Mouse (Mus musculus) testis, adult 2 months (tissue): Measurements from ENCODE around the gene Arcn1. TPM values are rescaled to one million over a fixed set of nuclear protein-coding genes. Genes with fewer than 3 reads are reported as not detected.

ENCODE experiments used
- H3K27ac ChIP-seq: fragments of 200-500 bp; 2 replicates; pipeline ENCODE4 v1.5.1; 2012; ENCODE audit warnings: low read depth, low read length; ENCODE audit not compliant: control insufficient read depth, insufficient read depth
- H3K27me3 ChIP-seq: fragments of 200-500 bp; 2 replicates; pipeline ENCODE4 v1.6.1; 2012; ENCODE audit warnings: mild to moderate bottlenecking, low read length, moderate library complexity; ENCODE audit not compliant: control insufficient read depth, insufficient read depth
- H3K36me3 ChIP-seq: fragments of 200-500 bp; 2 replicates; pipeline ENCODE4 v1.6.1; 2012; ENCODE audit warnings: mild to moderate bottlenecking, low read length; ENCODE audit not compliant: control insufficient read depth, insufficient read depth
- H3K4me1 ChIP-seq: fragments of 200-500 bp; 2 replicates; pipeline ENCODE4 v1.6.1; 2012; ENCODE audit warnings: low read length; ENCODE audit not compliant: control insufficient read depth, insufficient read depth
- H3K4me3 ChIP-seq: fragments of 200-500 bp; 2 replicates; pipeline ENCODE4 v1.5.1; 2012; ENCODE audit warnings: low read depth, mild to moderate bottlenecking, low read length, moderate library complexity, mixed read lengths; ENCODE audit not compliant: control insufficient read depth
- CTCF ChIP-seq: fragments of 200-500 bp; IDR thresholded peaks from 2 replicates; pipeline ENCODE4 v1.5.1; 2012; ENCODE audit warnings: low read depth, mild to moderate bottlenecking, inconsistent platforms, low read length, moderate library complexity; ENCODE audit not compliant: control insufficient read depth, insufficient read depth, insufficient replicate concordance
- POLR2A ChIP-seq: fragments of 200-500 bp; IDR thresholded peaks from 2 replicates; pipeline ENCODE4 v1.6.1; 2012; ENCODE audit warnings: low read depth, mild to moderate bottlenecking, inconsistent platforms, low read length, moderate library complexity; ENCODE audit not compliant: control insufficient read depth
- polyA plus RNA-seq: library from polyadenylated mRNA; depleted of rRNA; stranded (reverse); fragments of >200 nt; gene quantifications from 2 replicates; pipeline ENCODE4 v1.2.3, GENCODE M21; 2012; rRNA removed

Gene Arcn1
- polyA plus RNA-seq, result 22.0 and 28.5 TPM in 2 replicates

DNA sequence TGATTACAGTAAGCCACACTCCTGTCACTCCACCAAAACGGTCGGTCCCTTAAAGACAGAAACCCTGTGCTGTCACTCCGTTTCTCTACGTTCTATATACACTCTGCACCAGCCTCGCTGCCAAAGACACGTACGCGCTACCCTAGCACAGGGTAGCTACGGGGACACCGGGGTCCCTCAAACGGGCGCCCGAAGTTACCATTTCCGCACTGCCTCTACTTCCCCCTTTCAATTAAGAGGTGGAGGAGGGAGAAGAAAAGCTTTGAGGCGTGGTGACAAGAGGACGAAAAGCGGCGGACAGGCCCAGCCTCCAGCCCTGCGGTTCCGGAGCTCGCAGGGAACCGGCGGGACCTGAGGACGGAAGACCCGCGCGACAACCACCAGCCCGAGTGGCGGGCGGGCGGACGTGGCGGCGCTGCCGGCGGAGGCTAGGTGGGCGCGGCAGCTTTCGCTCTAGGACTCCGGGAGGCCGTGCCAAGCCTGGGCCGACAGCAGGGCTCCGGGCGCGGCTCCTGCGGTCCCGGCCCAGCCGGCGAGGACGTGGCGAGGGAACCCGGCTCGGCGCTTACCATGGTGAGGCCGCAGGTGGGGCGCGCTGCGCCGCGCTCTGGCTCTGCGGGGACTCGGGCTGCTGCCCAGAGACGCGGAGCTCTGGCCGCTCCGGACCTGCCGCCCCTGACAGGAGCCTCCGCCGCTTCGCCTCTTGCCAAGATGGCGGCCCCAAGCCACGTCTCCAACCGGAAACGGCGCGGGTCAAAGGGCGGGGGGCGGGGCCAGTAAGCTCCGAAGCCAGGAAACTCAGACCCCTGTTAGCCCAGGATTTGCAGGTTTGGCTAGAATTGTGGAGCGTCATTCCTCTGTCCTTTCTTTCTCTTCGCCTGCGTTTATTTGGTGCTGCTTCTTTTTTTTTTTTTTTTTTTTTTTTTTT is at the start of gene Arcn1, which contains the start of gene Ift46:
TSS of gene Arcn1 (minus strand) at position 745 of the 928 bp plus-strand sequence.
TSS of gene Ift46 (plus strand) at position 808 of the 928 bp plus-strand sequence.
- H3K36me3 ChIP-seq, result no peaks in the 10 kb centered on the region
- TF ChIP-seq POLR2A, result peak; percentile 75
- no peak for TF ChIP-seq CTCF
- H3K4me1 ChIP-seq, result peaks cover 6% of the 10 kb centered on the region
- peak within 1 kb of the TSS; percentile 95 for H3K4me3 ChIP-seq
- H3K27me3 ChIP-seq, result no peaks in the 10 kb centered on the region
- peak within 1 kb of the TSS; percentile 96 for H3K27ac ChIP-seq

- no peaks in the 10 kb centered on the region for H3K36me3 ChIP-seq
- H3K27me3 ChIP-seq, result no peaks in the 10 kb centered on the region
- H3K27ac ChIP-seq, result no peak overlapping the region
- H3K4me1 ChIP-seq, result no peaks in the 10 kb centered on the region
- TF ChIP-seq CTCF (no peak), POLR2A (no peak)
- H3K4me3 ChIP-seq, result no peak overlapping the region
These were observed 46.5 kb upstream of the Arcn1 start for GRCm38 (mm10) chr9:44814179-44814578.

DNA sequence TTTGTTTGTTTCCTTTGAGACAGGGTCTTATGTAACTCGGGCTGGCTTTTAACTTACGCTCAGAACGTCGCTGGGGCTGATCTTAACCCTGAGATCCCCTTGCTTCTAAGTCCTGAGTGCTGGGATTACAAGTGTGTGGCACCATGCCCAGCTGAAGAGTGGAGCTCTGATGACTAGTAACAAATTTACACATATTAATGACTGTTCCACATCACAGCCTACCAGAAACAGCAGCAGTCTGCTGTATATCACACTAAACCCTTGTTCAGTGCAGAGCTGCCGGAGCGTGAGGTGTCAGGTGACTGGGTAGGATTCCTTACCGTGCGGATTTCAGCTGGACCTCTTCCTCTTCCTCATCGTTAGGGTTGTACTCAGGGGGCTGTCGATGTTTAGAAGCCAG is 42.7 kb upstream of the Arcn1 start:
- Histone ChIP-seq H3K27me3 (no peaks in the 10 kb centered on the region), H3K4me1 (no peaks in the 10 kb centered on the region; the same call in 1 of the 2 replicates), H3K36me3 (no peaks in the 10 kb centered on the region), H3K27ac (no peak overlapping the region), H3K4me3 (no peak overlapping the region)
- TF ChIP-seq CTCF (no peak), POLR2A (no peak)

- H3K4me3 ChIP-seq, result no peak overlapping the region
- H3K4me1 ChIP-seq, result no peaks in the 10 kb centered on the region; the same call in 1 of the 2 replicates
- no peaks in the 10 kb centered on the region for H3K36me3 ChIP-seq
- TF ChIP-seq POLR2A (no peak), CTCF (no peak)
- no peaks in the 10 kb centered on the region for H3K27me3 ChIP-seq
- no peak overlapping the region for H3K27ac ChIP-seq
These were observed 40.1 kb upstream of the Arcn1 start for GRCm38 (mm10) chr9:44807778-44808177.

DNA sequence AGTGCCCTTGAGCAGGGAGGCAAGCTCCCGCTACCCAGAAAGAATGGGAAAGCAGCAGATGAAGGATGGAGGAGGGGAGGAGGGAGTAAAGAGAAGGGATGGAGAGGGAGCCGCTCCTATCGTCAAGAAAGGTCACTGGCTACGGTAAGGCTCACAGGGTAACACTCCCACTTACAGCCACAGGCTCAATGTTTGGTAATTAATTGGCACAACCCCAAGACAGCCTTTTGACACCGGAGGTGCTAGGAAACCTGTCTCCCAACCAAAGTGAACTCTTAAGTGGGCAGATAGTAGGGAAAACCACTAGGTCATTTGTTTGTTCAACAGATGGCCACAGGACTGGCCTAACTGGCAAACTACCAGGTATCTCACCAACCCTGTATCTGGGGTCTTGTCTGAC is 39.5 kb upstream of the Arcn1 start:
- Histone ChIP-seq H3K4me1 (no peaks in the 10 kb centered on the region; the same call in 1 of the 2 replicates), H3K36me3 (no peaks in the 10 kb centered on the region), H3K27me3 (no peaks in the 10 kb centered on the region), H3K27ac (no peak overlapping the region), H3K4me3 (no peak overlapping the region)
- TF ChIP-seq CTCF, result no peak
- TF ChIP-seq POLR2A, result no peak

DNA sequence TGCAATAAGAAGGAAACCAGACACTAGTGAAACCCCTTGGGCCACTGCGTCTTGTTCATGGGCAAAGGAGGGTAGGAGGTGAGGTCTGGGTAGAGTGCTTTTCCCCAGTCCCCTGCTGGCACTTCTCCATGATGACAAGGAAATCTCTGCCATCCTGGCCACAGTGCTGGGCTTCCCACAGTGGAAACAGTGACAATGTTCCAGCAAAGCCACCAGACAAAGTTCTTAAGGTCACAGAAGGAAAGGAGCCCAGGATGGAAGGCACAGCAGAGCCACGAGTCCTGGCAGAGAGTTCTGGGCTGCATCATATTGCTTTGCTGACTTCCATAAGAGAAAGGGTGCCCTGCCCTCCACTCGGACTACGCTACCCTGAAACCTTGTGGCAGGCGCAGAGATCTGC is 37.9 kb upstream of the Arcn1 start:
- H3K27ac ChIP-seq, result no peak overlapping the region
- H3K27me3 ChIP-seq, result no peaks in the 10 kb centered on the region
- peaks cover 3% of the 10 kb centered on the region for H3K4me1 ChIP-seq
- TF ChIP-seq CTCF (no peak), POLR2A (no peak)
- no peaks in the 10 kb centered on the region for H3K36me3 ChIP-seq
- H3K4me3 ChIP-seq, result no peak overlapping the region

DNA sequence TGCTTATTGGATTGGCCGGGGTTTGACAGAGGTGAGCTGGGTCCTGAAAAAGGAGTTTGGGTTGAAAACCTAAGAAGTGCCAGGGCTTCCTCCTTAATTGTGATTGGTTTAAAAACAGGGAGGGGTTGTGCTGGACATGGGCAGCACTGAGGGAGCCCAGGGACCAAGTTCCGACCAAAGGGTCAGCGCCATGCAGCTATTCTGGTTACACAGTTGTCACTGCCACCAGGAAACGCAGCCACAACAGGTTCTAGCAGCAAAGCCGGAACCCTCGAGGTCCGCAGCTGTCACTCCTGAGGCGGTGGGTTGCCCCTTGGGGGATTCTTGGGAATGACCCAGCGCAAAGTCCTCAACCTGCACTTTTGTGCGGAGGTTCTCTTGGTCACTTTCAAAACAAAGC is 37.0 kb upstream of the Arcn1 start:
- no peaks in the 10 kb centered on the region for H3K36me3 ChIP-seq
- H3K27ac ChIP-seq, result no peak overlapping the region
- TF ChIP-seq CTCF (no peak), POLR2A (no peak)
- no peak overlapping the region for H3K4me3 ChIP-seq
- H3K27me3 ChIP-seq, result no peaks in the 10 kb centered on the region
- H3K4me1 ChIP-seq, result peaks cover 7% of the 10 kb centered on the region
